Mouse (Mus musculus): ENCODE data around the gene Gmeb1. TPM values are rescaled to one million over a fixed set of nuclear protein-coding genes. Genes with fewer than 3 reads are reported as not detected.
"Not testable (repeated sequence)": the region's sequence is repeated elsewhere in the genome, so short reads cannot be mapped to it uniquely, and the experiment has no call there.

Gmeb1 gene
- 46.3 and 47.8 TPM in 2 replicates for polyA plus RNA-seq (2016; fragmentation: Nextera tagmentation; extraction: Ambion mirVana)

DNA sequence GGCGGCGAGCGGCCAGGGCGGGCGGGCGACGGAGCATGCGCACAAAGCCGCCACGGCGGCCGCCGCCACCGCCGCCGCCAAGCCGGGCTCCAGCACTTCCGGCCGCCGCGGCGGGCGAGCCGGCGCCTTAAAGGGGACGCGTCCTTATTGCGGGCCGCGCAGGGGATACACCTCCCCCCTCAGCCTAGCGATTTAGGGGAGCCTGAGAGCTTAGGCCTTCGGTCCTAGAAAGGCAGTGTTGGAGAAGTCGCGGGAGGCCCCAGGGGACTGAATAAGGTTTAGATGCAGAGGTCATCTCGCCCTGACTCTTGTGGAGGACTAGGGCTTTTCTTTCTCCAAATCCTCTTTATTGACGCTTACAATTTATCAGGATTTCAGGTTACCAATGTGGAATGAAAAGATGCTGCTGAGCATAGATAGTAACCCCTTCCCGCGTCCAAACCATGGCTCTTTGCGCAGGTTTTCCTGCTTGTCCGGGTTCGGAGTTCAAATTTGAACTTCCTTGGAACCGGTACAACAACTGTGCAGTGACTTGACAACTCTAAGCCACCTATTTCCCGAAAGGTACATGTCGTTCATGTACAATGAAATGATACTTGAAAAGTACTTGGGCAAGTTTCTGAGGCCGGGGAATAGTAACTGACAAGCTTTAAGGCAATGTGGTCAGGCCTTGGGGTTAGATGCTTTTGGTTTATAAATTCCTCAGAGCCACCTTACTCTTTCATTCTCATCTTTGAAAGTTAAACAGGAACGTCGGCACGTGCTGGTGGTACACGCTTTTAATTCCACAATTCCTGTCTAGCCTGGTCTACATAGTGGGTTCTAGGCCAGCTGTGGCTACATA lies at the start of gene Gmeb1:
Gene Gmeb1 (minus strand): TSS at position 89 of the 844 bp plus-strand sequence.
- peak within 1 kb of the TSS; percentile 89 for H3K4me2 ChIP-seq
- H3K36me3 ChIP-seq (replicated peaks), result no peaks in the 10 kb centered on the region
- H3K9ac ChIP-seq, result peak within 1 kb of the TSS; percentile 96
- peak within 1 kb of the TSS; percentile 92 for H3K4me3 ChIP-seq (replicated peaks)
- WGBS, result 18% methylated on average over 38 of the region's 49 CpGs
- peak within 1 kb of the TSS; percentile 93 for H3K27ac ChIP-seq
- peaks cover 26% of the 10 kb centered on the region for H3K4me1 ChIP-seq
- no peaks in the 10 kb centered on the region for H3K9me3 ChIP-seq
- no peaks in the 10 kb centered on the region for H3K27me3 ChIP-seq
- ATAC-seq (ENCODE audit: low FRiP score), result peak; percentile 91

DNA sequence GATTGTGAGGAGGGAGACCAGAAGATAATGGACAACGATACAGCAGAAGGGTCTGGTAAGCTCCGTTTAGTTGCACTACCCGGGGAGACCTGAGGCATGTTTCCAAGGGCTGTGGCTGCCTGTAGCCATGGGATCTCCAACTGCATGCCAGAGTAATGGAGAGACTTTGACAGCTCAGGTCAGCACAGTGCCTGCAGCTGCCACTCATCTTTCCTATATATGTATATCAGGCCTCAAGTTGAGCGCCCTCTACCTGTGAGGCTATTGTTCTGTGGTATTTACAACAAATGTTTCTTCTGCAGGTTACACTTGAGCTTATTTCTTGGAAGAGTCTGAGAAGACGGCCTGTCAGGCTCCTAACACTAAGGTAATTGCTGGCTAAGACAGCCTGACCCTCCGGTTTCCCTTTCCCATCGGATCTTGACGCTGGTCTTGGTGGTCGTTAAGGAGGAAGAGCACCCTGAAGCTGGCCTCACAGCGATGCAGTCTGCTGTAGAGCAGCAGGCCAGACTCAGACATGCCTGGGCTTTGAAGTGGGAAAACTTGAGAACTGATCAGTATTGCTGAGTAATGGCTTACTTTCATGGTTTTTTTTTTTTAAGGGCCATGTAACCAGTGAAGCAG lies 48.6 kb upstream of the Gmeb1 start:
- ATAC-seq (ENCODE audit: low FRiP score), result peak; percentile 35; the same call in 1 of the 2 replicates
- WGBS, result 28% methylated on average over 10 of the region's 10 CpGs
- H3K27ac ChIP-seq, result peak overlapping the region; percentile 85
- H3K9me3 ChIP-seq, result no peaks in the 10 kb centered on the region
- peak overlapping the region; percentile 71 for H3K4me3 ChIP-seq (replicated peaks)
- H3K27me3 ChIP-seq, result no peaks in the 10 kb centered on the region
- H3K4me1 ChIP-seq, result peaks cover 15% of the 10 kb centered on the region
- H3K4me2 ChIP-seq, result peak overlapping the region; percentile 86
- peaks cover 44% of the 10 kb centered on the region for H3K36me3 ChIP-seq (replicated peaks)
- peak overlapping the region; percentile 85 for H3K9ac ChIP-seq

DNA sequence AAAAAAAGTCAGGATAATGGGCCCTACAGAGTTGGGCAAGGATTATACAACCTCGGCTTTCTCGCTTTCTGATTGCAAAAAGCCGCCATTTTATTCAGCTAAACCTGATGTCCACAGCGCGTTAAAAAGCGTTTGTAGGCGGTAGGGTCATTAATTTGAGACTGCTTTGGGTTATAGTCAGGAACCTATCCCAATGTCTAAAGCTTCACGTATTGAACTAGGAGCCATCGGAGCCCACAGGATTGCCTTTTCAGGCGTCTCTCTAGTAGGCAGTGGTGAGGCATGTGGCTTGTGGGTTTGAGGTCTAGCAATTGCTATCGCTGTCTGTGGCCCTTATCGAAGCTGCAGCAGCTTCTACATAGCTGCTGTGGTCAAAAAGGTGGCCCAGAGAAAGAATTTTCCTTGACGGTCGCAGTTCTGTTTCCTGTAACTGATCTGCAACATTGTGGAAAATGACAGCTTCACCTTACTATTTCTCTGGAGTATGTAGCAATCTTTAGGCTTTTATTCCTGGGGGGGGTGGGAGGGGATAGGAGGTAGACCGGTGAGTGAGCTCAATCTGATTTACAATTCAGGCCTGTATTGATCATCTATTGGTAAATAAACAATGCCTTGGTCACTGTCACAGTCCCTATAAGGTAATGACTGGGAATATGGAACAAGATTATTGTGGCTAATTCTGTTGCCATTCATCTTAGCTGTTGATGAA lies 47.9 kb upstream of the Gmeb1 start:
- peak overlapping the region; percentile 85 for H3K27ac ChIP-seq
- peak overlapping the region; percentile 71 for H3K4me3 ChIP-seq (replicated peaks)
- peak overlapping the region; percentile 85 for H3K9ac ChIP-seq
- WGBS, result under 1% methylated on average over 15 of the region's 15 CpGs
- peaks cover 43% of the 10 kb centered on the region for H3K36me3 ChIP-seq (replicated peaks)
- H3K27me3 ChIP-seq, result no peaks in the 10 kb centered on the region
- peak overlapping the region; percentile 86 for H3K4me2 ChIP-seq
- no peak for ATAC-seq (ENCODE audit: low FRiP score)
- no peaks in the 10 kb centered on the region for H3K9me3 ChIP-seq
- H3K4me1 ChIP-seq, result peaks cover 15% of the 10 kb centered on the region

DNA sequence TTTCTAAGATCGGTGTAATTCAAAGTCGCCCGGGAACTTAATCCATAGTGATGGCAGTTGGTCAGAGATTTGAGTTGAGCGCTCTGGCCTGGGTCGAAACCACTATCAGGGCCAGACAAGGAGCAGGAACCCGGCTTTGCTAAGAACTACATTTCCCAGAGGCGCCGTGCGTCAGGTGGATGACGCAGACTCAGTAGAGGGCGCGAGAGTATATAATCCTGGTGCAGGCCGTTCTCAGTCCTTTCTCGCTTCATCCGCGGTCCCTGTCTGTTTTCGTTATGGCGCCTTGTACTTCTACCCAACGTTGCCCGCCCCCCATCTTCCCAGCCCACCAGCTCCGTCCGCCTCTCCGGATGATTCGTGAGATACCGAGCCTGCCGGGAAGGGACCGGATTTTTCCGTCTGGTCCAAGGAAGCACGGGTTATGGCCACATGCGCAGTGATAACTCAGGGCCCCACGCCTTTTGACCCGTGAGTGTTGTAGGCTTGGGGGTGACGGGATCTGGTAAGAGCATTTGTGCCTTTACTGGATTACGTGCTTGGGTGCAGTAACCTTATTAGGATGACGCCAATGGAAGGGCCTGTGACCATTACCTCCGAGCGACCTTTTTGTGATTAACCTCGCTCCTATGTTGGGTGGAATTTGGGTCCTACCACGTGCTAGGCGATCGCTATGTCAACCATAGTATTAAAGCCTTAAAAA lies 47.2 kb upstream of the Gmeb1 start:
- Histone ChIP-seq H3K4me1 (peaks cover 15% of the 10 kb centered on the region), H3K27ac (peak overlapping the region; percentile 85), H3K9ac (peak overlapping the region; percentile 85), H3K36me3 (replicated peaks) (peaks cover 36% of the 10 kb centered on the region), H3K9me3 (no peaks in the 10 kb centered on the region), H3K27me3 (no peaks in the 10 kb centered on the region), H3K4me3 (replicated peaks) (peak overlapping the region; percentile 71), H3K4me2 (peak overlapping the region; percentile 86)
- peak; percentile 95 for ATAC-seq (ENCODE audit: low FRiP score)
- WGBS, result 1% methylated on average over 41 of the region's 41 CpGs

DNA sequence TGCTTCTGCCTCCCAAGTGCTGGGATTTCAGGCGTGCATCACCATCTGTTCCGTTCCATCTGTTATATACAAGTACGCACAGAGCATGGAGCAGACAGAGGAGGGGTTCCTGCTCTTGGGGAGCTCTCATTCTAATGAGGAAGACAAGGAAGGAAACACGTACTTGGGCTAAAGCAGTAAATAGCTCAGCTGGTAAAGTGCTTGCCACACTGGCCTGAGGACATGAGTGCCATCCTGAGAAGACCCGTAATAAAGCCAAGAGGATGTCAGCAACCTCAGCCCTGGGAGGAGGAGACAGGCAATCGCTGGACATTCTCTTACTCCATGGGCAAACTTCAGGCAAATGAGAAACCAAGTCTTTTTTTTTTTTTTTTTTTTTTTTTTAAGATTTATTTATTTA lies 44.6 kb upstream of the Gmeb1 start:
- H3K27ac ChIP-seq, result no peak overlapping the region
- no peak for ATAC-seq (ENCODE audit: low FRiP score)
- H3K4me1 ChIP-seq, result peaks cover 23% of the 10 kb centered on the region
- 82% methylated on average over 6 of the region's 6 CpGs for WGBS
- H3K4me3 ChIP-seq (replicated peaks), result no peak overlapping the region
- no peak overlapping the region for H3K4me2 ChIP-seq
- H3K9ac ChIP-seq, result no peak overlapping the region
- no peaks in the 10 kb centered on the region for H3K9me3 ChIP-seq
- H3K27me3 ChIP-seq, result no peaks in the 10 kb centered on the region
- peaks cover 13% of the 10 kb centered on the region for H3K36me3 ChIP-seq (replicated peaks)

DNA sequence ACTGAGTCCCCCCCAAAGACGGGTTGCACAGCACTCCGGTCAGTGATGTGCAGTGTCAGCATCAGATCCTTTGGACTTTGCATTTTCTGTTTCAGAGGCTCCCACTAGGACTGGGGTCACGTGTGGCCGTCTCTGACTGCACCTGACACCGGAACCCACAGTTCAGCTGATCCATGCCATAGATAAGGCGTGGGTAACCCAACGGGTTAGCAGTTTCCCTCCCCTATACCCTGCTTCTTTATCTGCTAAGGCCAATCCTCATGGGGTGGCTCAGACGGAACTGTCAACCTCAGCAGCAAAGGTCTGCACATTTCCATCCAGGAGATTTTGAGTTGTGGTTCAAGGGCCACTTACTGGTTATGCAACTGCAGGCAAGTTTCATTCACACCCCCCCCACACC lies 43.9 kb upstream of the Gmeb1 start:
- H3K4me1 ChIP-seq, result peaks cover 19% of the 10 kb centered on the region
- H3K4me3 ChIP-seq (replicated peaks), result no peak overlapping the region
- no peak for ATAC-seq (ENCODE audit: low FRiP score)
- peaks cover 6% of the 10 kb centered on the region for H3K36me3 ChIP-seq (replicated peaks)
- no peak overlapping the region for H3K27ac ChIP-seq
- no peak overlapping the region for H3K9ac ChIP-seq
- H3K4me2 ChIP-seq, result no peak overlapping the region
- H3K27me3 ChIP-seq, result no peaks in the 10 kb centered on the region
- 86% methylated on average over 8 of the region's 8 CpGs for WGBS
- H3K9me3 ChIP-seq, result no peaks in the 10 kb centered on the region

DNA sequence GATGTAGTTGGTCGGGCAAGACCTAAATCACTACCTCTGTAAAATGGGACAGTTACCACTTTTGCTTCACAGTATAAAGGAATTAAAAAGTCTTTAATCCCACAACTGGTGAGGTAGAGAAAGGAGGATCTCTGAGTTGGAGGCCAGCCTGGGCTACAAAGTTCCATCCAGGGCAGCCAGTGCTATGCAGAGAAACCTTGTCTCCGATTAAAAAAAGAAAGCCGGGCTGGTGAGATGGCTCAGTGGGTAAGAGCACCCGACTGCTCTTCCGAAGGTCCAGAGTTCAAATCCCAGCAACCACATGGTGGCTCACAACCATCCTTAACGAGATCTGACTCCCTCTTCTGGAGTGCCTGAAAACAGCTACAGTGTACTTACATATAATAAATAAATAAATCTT lies 42.1 kb upstream of the Gmeb1 start:
- not testable (repeated sequence) for H3K9ac ChIP-seq; H3K9me3 ChIP-seq; ATAC-seq (ENCODE audit: low FRiP score)

DNA sequence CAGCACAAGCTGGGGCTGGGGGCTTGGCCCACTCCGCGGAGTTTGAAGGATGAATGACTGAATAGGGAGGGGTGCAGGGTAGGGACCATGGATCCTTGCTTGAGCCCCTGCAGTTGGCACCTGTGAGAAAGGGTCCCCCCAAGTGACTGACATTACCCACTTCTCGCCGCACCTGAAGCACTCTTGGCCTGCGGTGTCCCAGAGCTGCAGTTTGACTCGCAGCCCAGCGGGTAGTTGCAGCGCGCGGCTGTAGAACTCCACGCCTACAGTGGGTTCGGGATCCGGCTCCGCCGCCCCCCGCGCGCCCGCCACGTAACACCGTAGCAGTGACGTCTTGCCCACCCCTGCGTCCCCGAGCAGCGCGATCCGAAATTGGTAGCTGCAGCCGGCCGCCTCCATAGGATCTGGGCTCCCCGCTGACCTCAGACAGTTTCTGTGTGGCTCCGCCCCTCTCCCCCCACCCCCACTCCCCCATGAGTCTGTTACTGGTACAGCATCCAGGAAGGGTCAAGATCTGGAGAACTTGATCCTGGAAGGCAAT lies 41.6 kb upstream of the Gmeb1 start, which contains the start of gene Rab42:
Gene Rab42 (minus strand): TSS at position 447 of the 541 bp plus-strand sequence.
- H3K4me2 ChIP-seq, result peak within 1 kb of the TSS; percentile 64
- 3% methylated on average over 30 of the region's 31 CpGs for WGBS
- no peaks in the 10 kb centered on the region for H3K27me3 ChIP-seq
- H3K36me3 ChIP-seq (replicated peaks), result no peaks in the 10 kb centered on the region
- peak within 1 kb of the TSS; percentile 53 for H3K9ac ChIP-seq
- H3K9me3 ChIP-seq, result no peaks in the 10 kb centered on the region
- H3K4me1 ChIP-seq, result peaks cover 8% of the 10 kb centered on the region
- no peak for ATAC-seq (ENCODE audit: low FRiP score)
- H3K4me3 ChIP-seq (replicated peaks), result peak within 1 kb of the TSS; percentile 40
- no peak within 1 kb of the TSS for H3K27ac ChIP-seq

More for the DNA sequence above, 42.1 kb upstream of the Gmeb1 start:
- not testable (repeated sequence) for H3K36me3 ChIP-seq (replicated peaks); H3K4me1 ChIP-seq; H3K27ac ChIP-seq; H3K27me3 ChIP-seq
- H3K4me2 ChIP-seq, result peak overlapping the region; percentile 64
- peak overlapping the region; percentile 40 for H3K4me3 ChIP-seq (replicated peaks)
- WGBS, result 43% methylated on average over 6 of the region's 6 CpGs

DNA sequence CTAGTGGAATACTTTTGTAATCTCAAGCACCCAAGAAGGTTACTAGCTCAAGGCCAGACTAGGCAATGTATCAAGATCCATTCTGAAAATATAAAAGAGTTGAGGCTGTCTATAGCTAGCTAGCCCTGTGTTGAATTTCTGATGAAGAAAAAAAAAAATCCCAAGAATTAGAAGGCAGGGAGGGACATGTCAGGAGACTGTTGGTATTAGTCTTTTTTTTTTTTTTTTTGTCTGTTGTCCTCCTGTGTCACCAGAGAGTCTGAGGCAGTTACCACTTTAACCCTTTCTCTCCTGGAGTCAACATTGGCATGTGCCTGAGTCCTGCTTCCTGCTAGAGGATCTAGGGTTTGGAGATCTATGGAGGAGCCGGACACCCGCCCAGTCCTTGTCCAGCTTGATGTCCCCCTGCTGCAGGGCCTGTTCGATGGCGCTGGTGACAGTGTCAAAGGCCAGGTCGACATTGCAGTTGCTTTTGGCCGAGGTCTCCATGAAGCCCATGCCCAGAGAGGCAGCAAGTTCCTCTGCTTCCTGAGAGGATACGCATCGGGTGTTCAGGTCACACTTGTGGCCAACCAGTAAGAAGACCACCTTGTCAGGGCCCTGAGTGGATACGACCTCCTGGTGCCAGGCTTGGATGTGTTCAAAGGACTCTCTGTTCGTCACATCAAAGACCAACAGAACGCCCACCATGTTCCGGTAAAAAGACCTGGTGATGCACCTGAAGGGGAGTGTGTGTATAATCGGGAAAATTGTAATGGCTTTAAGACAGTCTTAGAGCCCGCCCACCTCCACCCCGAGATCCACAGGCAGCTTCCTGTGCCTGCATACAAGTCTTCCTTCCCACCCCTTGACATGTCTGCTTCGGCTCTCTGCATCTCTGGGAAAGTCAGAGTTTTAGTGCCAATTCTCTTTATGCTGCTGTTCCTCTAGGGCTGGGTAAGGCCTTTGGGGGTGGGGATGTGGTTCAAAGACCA lies 40.9 kb upstream of the Gmeb1 start:
- H3K9ac ChIP-seq, result no peak overlapping the region
- no peaks in the 10 kb centered on the region for H3K36me3 ChIP-seq (replicated peaks)

DNA sequence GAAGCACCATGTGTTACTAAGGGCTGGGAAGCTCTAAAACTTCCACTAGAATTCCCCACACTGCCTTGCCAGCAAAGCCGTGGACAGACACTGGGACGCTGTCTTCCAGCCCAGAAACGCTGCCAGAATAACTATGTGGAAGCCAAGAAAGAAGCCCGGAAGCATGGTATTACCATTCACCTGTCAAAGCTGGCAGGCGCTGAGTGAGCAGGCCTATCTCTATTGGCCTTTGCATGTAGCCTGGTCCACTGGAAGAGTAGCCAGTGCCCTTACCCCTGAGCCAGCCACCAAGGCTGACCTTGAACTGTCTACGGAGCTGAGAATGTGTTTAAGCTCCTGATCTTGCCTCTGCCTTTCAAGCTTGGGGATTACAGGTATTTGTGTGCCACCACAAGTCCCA lies 40.1 kb upstream of the Gmeb1 start:
- no peak for ATAC-seq (ENCODE audit: low FRiP score)
- Histone ChIP-seq H3K36me3 (replicated peaks) (no peaks in the 10 kb centered on the region), H3K27ac (peak overlapping the region; percentile 13; the same call in 1 of the 2 replicates), H3K27me3 (no peaks in the 10 kb centered on the region), H3K9me3 (no peaks in the 10 kb centered on the region), H3K4me2 (no peak overlapping the region), H3K9ac (no peak overlapping the region), H3K4me1 (peaks cover 8% of the 10 kb centered on the region), H3K4me3 (replicated peaks) (no peak overlapping the region)
- WGBS, result 89% methylated on average over 6 of the region's 6 CpGs

More for the DNA sequence above, 40.9 kb upstream of the Gmeb1 start:
- ATAC-seq (ENCODE audit: low FRiP score), result no peak
- Histone ChIP-seq H3K4me2 (peak overlapping the region; percentile 64), H3K27me3 (no peaks in the 10 kb centered on the region), H3K4me1 (peaks cover 8% of the 10 kb centered on the region), H3K27ac (no peak overlapping the region), H3K9me3 (no peaks in the 10 kb centered on the region), H3K4me3 (replicated peaks) (peak overlapping the region; percentile 40)
- WGBS, result 74% methylated on average over 16 of the region's 16 CpGs

DNA sequence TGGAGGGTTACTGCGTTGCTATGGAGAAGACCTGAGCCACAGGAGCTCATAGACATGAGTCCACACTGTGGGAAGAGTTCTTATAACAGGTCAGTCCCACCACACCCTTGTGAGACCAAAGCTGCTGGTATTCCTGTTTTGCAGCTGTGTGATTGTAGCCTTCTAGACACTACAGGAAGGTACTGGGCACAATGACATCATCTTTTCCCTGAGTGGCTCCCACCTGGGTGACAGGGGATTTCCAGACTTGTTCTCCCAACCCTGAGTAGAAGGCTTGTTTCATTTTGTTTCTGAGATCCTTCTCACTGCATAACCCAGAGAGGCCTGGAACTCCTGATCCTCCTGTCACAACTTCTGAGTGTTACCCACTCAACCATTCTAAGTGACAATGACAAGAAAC lies 38.4 kb upstream of the Gmeb1 start:
- no peaks in the 10 kb centered on the region for H3K27me3 ChIP-seq
- no peaks in the 10 kb centered on the region for H3K9me3 ChIP-seq
- WGBS, result 91% methylated on average over 1 of the region's 1 CpGs
- H3K4me1 ChIP-seq, result peaks cover 8% of the 10 kb centered on the region
- H3K27ac ChIP-seq, result no peak overlapping the region
- no peak overlapping the region for H3K4me3 ChIP-seq (replicated peaks)
- no peak overlapping the region for H3K9ac ChIP-seq
- H3K4me2 ChIP-seq, result no peak overlapping the region
- no peak for ATAC-seq (ENCODE audit: low FRiP score)
- H3K36me3 ChIP-seq (replicated peaks), result no peaks in the 10 kb centered on the region

Measured in forebrain, embryonic 12.5 days (tissue).